Mouse (Mus musculus) CH12.LX (cell line): ENCODE data around the gene Lpcat1. TPM values are rescaled to one million over a fixed set of nuclear protein-coding genes. Genes with fewer than 3 reads are reported as not detected.
A peak's percentile ranks its signal among the peaks of the same experiment; 100 is the strongest.

Experiments
- DNase-seq: peaks from one replicate; pipeline ENCODE4 v3.0.0-alpha.2; 2013; ENCODE audit errors: extremely low read depth
- H3K27ac ChIP-seq: 2 replicates; pipeline ENCODE4 v1.5.1; 2012; ENCODE audit warnings: low read depth, mild to moderate bottlenecking, control low read depth, moderate library complexity; ENCODE audit not compliant: insufficient read depth
- H3K27me3 ChIP-seq: replicated peaks from 2 replicates; pipeline ENCODE3; 2012; ENCODE audit warnings: inconsistent platforms
- H3K36me3 ChIP-seq, 2 experiments: replicated peaks in 1 of 2; 2 replicates each; pipeline versions ENCODE3 to v1.6.1; 2012; ENCODE audit warnings: inconsistent platforms in 1 of 2, low read length in 1 of 2, mild to moderate bottlenecking in 1 of 2, mixed read lengths in 1 of 2, moderate library complexity in 1 of 2; ENCODE audit not compliant: control insufficient read depth in 1 of 2, insufficient read depth in 1 of 2
- H3K4me1 ChIP-seq, 2 experiments: 2 replicates each; pipeline ENCODE4 v1.6.1; 2012; ENCODE audit warnings: inconsistent platforms in 1 of 2, moderate library complexity in 1 of 2; ENCODE audit not compliant: insufficient read depth in 2 of 2, control insufficient read depth in 1 of 2
- H3K4me2 ChIP-seq: 2 replicates; pipeline ENCODE4 v1.6.1; 2012; ENCODE audit warnings: low read depth, mild to moderate bottlenecking, control low read depth; ENCODE audit not compliant: poor library complexity, insufficient read depth, severe bottlenecking
- H3K4me3 ChIP-seq, 3 experiments: fragments of 150-350 bp in 1 of 3; sonication (generic) in 1 of 3; replicated peaks in 1 of 3; 2 replicates each; pipeline versions ENCODE3 to v1.5.1; 2011 to 2012; ENCODE audit warnings: low read depth in 2 of 3, low read length in 2 of 3, mild to moderate bottlenecking in 2 of 3, moderate library complexity in 2 of 3, control low read depth in 1 of 3, improper control_type of control experiment in 1 of 3, inconsistent platforms in 1 of 3, mixed read lengths in 1 of 3; ENCODE audit not compliant: poor library complexity in 1 of 3
- H3K79me2 ChIP-seq: replicated peaks from 2 replicates; pipeline ENCODE4 v1.6.1; 2012; ENCODE audit warnings: mild to moderate bottlenecking, moderate library complexity; ENCODE audit not compliant: control insufficient read depth, poor library complexity, insufficient read depth, severe bottlenecking; ENCODE audit errors: extremely low read depth
- H3K9ac ChIP-seq: 2 replicates; pipeline ENCODE4 v1.6.1; 2012; ENCODE audit warnings: low read depth, mild to moderate bottlenecking, control low read depth, moderate library complexity; ENCODE audit not compliant: insufficient read depth
- H3K9me3 ChIP-seq: replicated peaks from 2 replicates; pipeline ENCODE3; 2012; ENCODE audit warnings: low read length, inconsistent platforms, mixed read lengths
- CHD2 ChIP-seq: IDR thresholded peaks from 2 replicates; pipeline ENCODE4 v1.6.1; 2011; ENCODE audit warnings: low read length, improper control_type of control experiment
- CTCF ChIP-seq, 2 experiments: IDR thresholded peaks in 1 of 2; conservative IDR thresholded peaks in 1 of 2; 2 replicates each; pipeline ENCODE4 v1.5.1; 2011 to 2012; ENCODE audit warnings: low read depth in 2 of 2, low read length in 2 of 2, improper control_type of control experiment in 1 of 2, inconsistent platforms in 1 of 2, mild to moderate bottlenecking in 1 of 2, moderate library complexity in 1 of 2
- ELF1 ChIP-seq: IDR thresholded peaks from 2 replicates; pipeline ENCODE4 v1.6.1; 2014; ENCODE audit warnings: low read depth, mild to moderate bottlenecking, inconsistent platforms, low read length, improper control_type of control experiment
- EP300 ChIP-seq: IDR thresholded peaks from 2 replicates; pipeline ENCODE4 v1.6.1; 2011; ENCODE audit warnings: low read length, improper control_type of control experiment
- HCFC1 ChIP-seq: IDR thresholded peaks from 2 replicates; pipeline ENCODE4 v1.6.1; 2012; ENCODE audit warnings: low read depth, mild to moderate bottlenecking, inconsistent platforms, low read length, improper control_type of control experiment
- IRF4 ChIP-seq: IDR thresholded peaks from 2 replicates; pipeline ENCODE4 v1.6.1; 2014; ENCODE audit warnings: low read depth, mild to moderate bottlenecking, inconsistent platforms, low read length, improper control_type of control experiment
- JUN ChIP-seq: IDR thresholded peaks from 2 replicates; pipeline ENCODE4 v1.6.1; 2011; ENCODE audit warnings: low read depth, mild to moderate bottlenecking, low read length, improper control_type of control experiment, moderate library complexity; ENCODE audit not compliant: insufficient read depth
- MXI1 ChIP-seq: IDR thresholded peaks from 2 replicates; pipeline ENCODE4 v1.6.1; 2011; ENCODE audit warnings: mild to moderate bottlenecking, low read depth, low read length, improper control_type of control experiment
- NELFE ChIP-seq: IDR thresholded peaks from 2 replicates; pipeline ENCODE4 v1.6.1; 2011; ENCODE audit warnings: low read depth, low read length, improper control_type of control experiment
- RAD21 ChIP-seq: IDR thresholded peaks from 2 replicates; pipeline ENCODE4 v1.6.1; 2011; ENCODE audit warnings: low read depth, mild to moderate bottlenecking, low read length, improper control_type of control experiment, moderate library complexity
- SIN3A ChIP-seq: IDR thresholded peaks from 2 replicates; pipeline ENCODE4 v1.6.1; 2012; ENCODE audit warnings: low read length, improper control_type of control experiment, inconsistent platforms
- SMC3 ChIP-seq: IDR thresholded peaks from 2 replicates; pipeline ENCODE4 v1.6.1; 2011; ENCODE audit warnings: low read depth, low read length, improper control_type of control experiment
- UBTF ChIP-seq: IDR thresholded peaks from 2 replicates; pipeline ENCODE4 v1.6.1; 2012; ENCODE audit warnings: low read depth, mild to moderate bottlenecking, inconsistent platforms, low read length, improper control_type of control experiment, moderate library complexity
- ZC3H11A ChIP-seq: IDR thresholded peaks from 2 replicates; pipeline ENCODE4 v1.6.1; 2012; ENCODE audit warnings: low read depth, mild to moderate bottlenecking, inconsistent platforms, low read length, improper control_type of control experiment
- ZNF384 ChIP-seq: IDR thresholded peaks from 2 replicates; pipeline ENCODE4 v1.6.1; 2012; ENCODE audit warnings: low read depth, low read length, improper control_type of control experiment, inconsistent platforms
- dilution Hi-C: fragments of 300-500 bp; cut with MboI; formaldehyde crosslinking; loops from 2 replicates; pipeline ENCODE4 v1.14.3; 2020; ENCODE audit warnings: low sequenced_read_pairs; ENCODE audit not compliant: extremely low pct_unique_long_range_greater_than_20kb, extremely low pct_ligation_motif_present
- in situ Hi-C: fragments of 300-500 bp; cut with MboI; formaldehyde crosslinking; loops from 3 replicates; pipeline ENCODE4 v1.14.3; 2019; ENCODE audit warnings: low sequenced_read_pairs, low pct_ligation_motif_present, low pct_unique_long_range_greater_than_20kb, mixed read lengths
- polyA plus RNA-seq: library from polyadenylated mRNA; unstranded; fragments of >175 nt; gene quantifications from 2 replicates; pipeline ENCODE4 v1.2.1, GENCODE M21; 2012; ENCODE audit warnings: low read depth; ENCODE audit not compliant: insufficient read length
- total RNA-seq, 2 experiments: library from RNA; depleted of rRNA; stranded (reverse); fragments of 300-350 nt in 1 of 2; fragments of >200 nt in 1 of 2; gene quantifications; 2 replicates each; pipeline ENCODE4 v1.2.3; 2012 to 2014

Lpcat1 gene
- total and polyA plus RNA-seq, 3 experiments = 22.6 to 36.9 (median 36.2) TPM

GRCm38 (mm10) chr13:73509869-73510268 is 42.9 kb downstream of the Lpcat1 start:
- H3K27ac ChIP-seq = no peak overlapping the region
- peaks cover 36 to 93% of the 10 kb centered on the region in 2 experiments for H3K36me3 ChIP-seq
- H3K4me2 ChIP-seq = no peak overlapping the region
- in situ Hi-C loops = loop anchor here (5.0 to 10.0 kb wide), 2 partner anchors 78 to 115 kb away; partner anchors contain the start of gene Tert
- H3K27me3 ChIP-seq = no peaks in the 10 kb centered on the region
- no peaks in the 10 kb centered on the region for H3K9me3 ChIP-seq
- no peak overlapping the region for H3K4me3 ChIP-seq
- DNase-seq = no peak
- no peaks in the 10 kb centered on the region for H3K4me1 ChIP-seq
- TF ChIP-seq UBTF = no peak
- no peak for TF ChIP-seq JUN
- TF ChIP-seq SIN3A = no peak
- TF ChIP-seq RAD21 = no peak
- TF ChIP-seq HCFC1 = no peak
- TF ChIP-seq ELF1 = no peak
- no peak for TF ChIP-seq EP300
- no peak for TF ChIP-seq ZNF384
- TF ChIP-seq CHD2 = no peak
- TF ChIP-seq, all 38 proteins: peak for 0
- no peak overlapping the region for H3K9ac ChIP-seq
- dilution Hi-C loops = no loop called here
- no peaks in the 10 kb centered on the region for H3K79me2 ChIP-seq

- no peak overlapping the region for H3K9ac ChIP-seq
- no peaks in the 10 kb centered on the region for H3K79me2 ChIP-seq
- H3K27ac ChIP-seq = no peak overlapping the region
- H3K36me3 ChIP-seq = peaks cover 37 to 85% of the 10 kb centered on the region in 2 experiments
- H3K4me3 ChIP-seq = no peak overlapping the region
- dilution Hi-C loops = no loop called here
- peak; percentile 78 for DNase-seq
- H3K9me3 ChIP-seq = no peaks in the 10 kb centered on the region
- in situ Hi-C loops = loop anchor here (10.0 kb wide), 1 partner anchor 112 kb away; the partner anchor contains the start of gene Tert
- peak; percentile 92 for TF ChIP-seq RAD21
- TF ChIP-seq NELFE = no peak
- TF ChIP-seq SMC3 = peak; percentile 76
- TF ChIP-seq ZC3H11A = 0 out of 2 replicates have a peak, but pooled peaks have one; percentile 15
- peak; percentile 84 to 90 for TF ChIP-seq CTCF (conservative IDR thresholded peaks at IDR 0.05 in 1 of 2, IDR thresholded peaks at IDR 0.05 in 1 of 2; ENCODE audit: low read depth in 2 of 2, low read length in 2 of 2)
- TF ChIP-seq MXI1 = no peak
- TF ChIP-seq IRF4 = peak; percentile 47
- no peak overlapping the region for H3K4me2 ChIP-seq
- no peaks in the 10 kb centered on the region for H3K4me1 ChIP-seq
- no peaks in the 10 kb centered on the region for H3K27me3 ChIP-seq
Observed at GRCm38 (mm10) chr13:73512776-73513673, 46.0 kb downstream of the Lpcat1 start.
